Mouse (Mus musculus) olfactory bulb, adult 2 months (tissue): ENCODE data around the gene Fzr1.

Experiments used
- CTCF ChIP-seq: fragments of 200-500 bp; IDR thresholded peaks from 2 replicates; pipeline ENCODE4 v1.5.1; 2012; ENCODE audit warnings: low read depth, mild to moderate bottlenecking, low read length, moderate library complexity; ENCODE audit not compliant: insufficient read depth
- POLR2A ChIP-seq: fragments of 200-500 bp; IDR thresholded peaks from 2 replicates; pipeline ENCODE4 v1.6.1; 2012; ENCODE audit warnings: mild to moderate bottlenecking, low read depth, low read length, moderate library complexity; ENCODE audit not compliant: insufficient read depth

- TF ChIP-seq CTCF (peak; percentile 93), POLR2A (no peak)
Observed at GRCm38 (mm10) chr10:81389801-81390677, 11.7 kb upstream of the Fzr1 start.
